Mouse (Mus musculus): Measurements from ENCODE around the gene Ocm.

GRCm38 (mm10) chr5:144014551-144015311 lies 11.7 kb downstream of the Ocm start, which contains the start of gene Ccz1:
- TF ChIP-seq CTCF (IDR thresholded peaks at IDR 0.05; ENCODE audit: low read depth, low read length) (no peak), POLR2A (IDR thresholded peaks at IDR 0.05; ENCODE audit: borderline replicate concordance, low read depth, low read length) (no peak)
